Mouse (Mus musculus) forebrain, embryonic 12.5 days (tissue): ENCODE data around the gene Zbtb8b. TPM values are rescaled to one million over a fixed set of nuclear protein-coding genes. Genes with fewer than 3 reads are reported as not detected.
A peak's percentile ranks its signal among the peaks of the same experiment; 100 is the strongest.
"Not testable (repeated sequence)": the region's sequence is repeated elsewhere in the genome, so short reads cannot be mapped to it uniquely, and the experiment has no call there.

ENCODE experiments used
- ATAC-seq: fragments of 200-750 bp; cut with Nextera tagmentation; 2 replicates; pipeline ENCODE4 v1.8.0; 2017; ENCODE audit warnings: moderate TSS enrichment; ENCODE audit not compliant: low FRiP score
- H3K27ac ChIP-seq: fragments of 300-500 bp; sonication (generic); 2 replicates; pipeline ENCODE4 v1.5.1; 2016; ENCODE audit warnings: mild to moderate bottlenecking
- H3K27me3 ChIP-seq: fragments of 300-500 bp; sonication (generic); 2 replicates; pipeline ENCODE4 v1.6.1; 2016; ENCODE audit warnings: mild to moderate bottlenecking
- H3K36me3 ChIP-seq: fragments of 300-500 bp; sonication (generic); replicated peaks from 2 replicates; pipeline ENCODE4 v1.6.1; 2016; ENCODE audit warnings: mild to moderate bottlenecking
- H3K4me1 ChIP-seq: fragments of 300-500 bp; sonication (generic); 2 replicates; pipeline ENCODE4 v1.6.1; 2016
- H3K4me2 ChIP-seq: fragments of 300-500 bp; sonication (generic); 2 replicates; pipeline ENCODE4 v1.6.1; 2016; ENCODE audit warnings: mild to moderate bottlenecking, moderate library complexity
- H3K4me3 ChIP-seq: fragments of 300-500 bp; sonication (generic); replicated peaks from 2 replicates; pipeline ENCODE4 v1.5.1; 2016; ENCODE audit warnings: mild to moderate bottlenecking
- H3K9ac ChIP-seq: fragments of 300-500 bp; sonication (generic); 2 replicates; pipeline ENCODE4 v1.6.1; 2016; ENCODE audit warnings: mild to moderate bottlenecking
- H3K9me3 ChIP-seq: fragments of 300-500 bp; sonication (generic); 2 replicates; pipeline ENCODE4 v1.6.1; 2016
- WGBS: fragments of 180-500 bp; shearing (Covaris S2); methylation state at CpG from one replicate; pipeline ENCODE4 v1.1.7; 2016; 5-methylcytosine and 5-hydroxymethylcytosine counted together
- polyA plus RNA-seq: library from polyadenylated mRNA; unstranded; fragments of >200 nt; fragmentation: Nextera tagmentation; extraction: Ambion mirVana; gene quantifications from 2 replicates; pipeline ENCODE4 v1.2.1, GENCODE M21; 2016

Gene Zbtb8b
- polyA plus RNA-seq, 1 experiment from 2014 or later = 3.2 TPM

DNA sequence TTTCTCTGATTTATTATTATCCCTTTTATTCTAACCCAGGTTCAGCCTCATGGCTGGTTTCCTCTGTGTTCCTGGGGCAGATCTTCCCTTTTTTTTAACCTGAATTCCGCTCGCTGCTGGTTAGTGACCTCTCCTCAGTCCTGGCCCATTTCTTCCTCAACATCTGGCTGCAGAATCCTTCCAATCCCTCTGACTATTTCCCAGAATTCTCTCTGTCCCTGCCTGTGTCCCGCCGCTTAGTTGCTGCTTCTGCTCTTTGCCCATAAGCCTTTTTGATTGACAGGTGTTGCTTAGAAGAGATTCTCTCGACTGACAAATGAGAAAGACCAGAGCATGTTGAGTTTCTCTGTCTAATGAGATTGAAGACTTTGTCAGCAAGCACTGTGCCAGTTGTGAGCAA, 15.5 kb upstream of the Zbtb8b start:
- Histone ChIP-seq H3K4me1 (peaks cover 4% of the 10 kb centered on the region; the same call in 1 of the 2 replicates), H3K9me3 (no peaks in the 10 kb centered on the region), H3K27me3 (no peaks in the 10 kb centered on the region), H3K36me3 (no peaks in the 10 kb centered on the region), H3K27ac (no peak overlapping the region), H3K4me2 (no peak overlapping the region), H3K9ac (no peak overlapping the region), H3K4me3 (no peak overlapping the region)
- 58% methylated on average over 5 of the region's 5 CpGs for WGBS
- no peak for ATAC-seq

GRCm38 (mm10) chr4:129455265-129455664, 14.6 kb upstream of the Zbtb8b start:
- H3K4me2 ChIP-seq = no peak overlapping the region
- H3K27me3 ChIP-seq = no peaks in the 10 kb centered on the region
- peak; percentile 79 for ATAC-seq
- no peaks in the 10 kb centered on the region for H3K36me3 ChIP-seq
- H3K27ac ChIP-seq = no peak overlapping the region
- no peaks in the 10 kb centered on the region for H3K9me3 ChIP-seq
- H3K9ac ChIP-seq = no peak overlapping the region
- 1% methylated on average over 5 of the region's 5 CpGs for WGBS
- no peaks in the 10 kb centered on the region for H3K4me1 ChIP-seq
- no peak overlapping the region for H3K4me3 ChIP-seq

GRCm38 (mm10) chr4:129451471-129452169, 11.0 kb upstream of the Zbtb8b start:
- no peak for ATAC-seq
- Histone ChIP-seq H3K9ac (no peak overlapping the region), H3K27ac (no peak overlapping the region), H3K4me1 (no peaks in the 10 kb centered on the region), H3K27me3 (no peaks in the 10 kb centered on the region), H3K9me3 (no peaks in the 10 kb centered on the region), H3K4me3 (no peak overlapping the region), H3K36me3 (no peaks in the 10 kb centered on the region), H3K4me2 (no peak overlapping the region)
- 89% methylated on average over 15 of the region's 15 CpGs for WGBS

DNA sequence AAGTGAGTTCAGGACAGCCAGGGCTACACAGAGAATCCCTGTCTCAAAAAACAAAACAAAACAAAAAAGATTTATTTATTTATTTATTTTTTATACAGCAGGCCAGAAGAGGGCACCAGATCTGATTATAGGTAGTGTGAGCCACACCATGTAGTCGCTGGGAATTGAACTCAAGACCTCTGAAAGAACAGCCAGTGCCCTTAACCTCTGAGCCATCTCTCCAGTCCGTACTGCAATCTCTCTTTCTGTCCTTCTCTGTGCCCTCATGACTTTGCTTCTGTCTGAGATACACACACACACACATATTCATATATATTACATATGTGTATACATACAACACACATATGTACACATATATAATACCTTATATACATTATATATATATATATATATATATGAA, 10.2 kb upstream of the Zbtb8b start:
- Histone ChIP-seq H3K4me2 (no peak overlapping the region), H3K9ac (no peak overlapping the region), H3K27me3 (no peaks in the 10 kb centered on the region), H3K36me3 (no peaks in the 10 kb centered on the region), H3K4me3 (no peak overlapping the region), H3K27ac (no peak overlapping the region), H3K9me3 (no peaks in the 10 kb centered on the region), H3K4me1 (no peaks in the 10 kb centered on the region)
- WGBS = 81% methylated on average over 2 of the region's 2 CpGs
- no peak for ATAC-seq

- Histone ChIP-seq H3K27me3 (no peaks in the 10 kb centered on the region), H3K4me3 (no peak overlapping the region), H3K9ac (no peak overlapping the region), H3K9me3 (no peaks in the 10 kb centered on the region), H3K4me2 (no peak overlapping the region), H3K4me1 (no peaks in the 10 kb centered on the region), H3K27ac (no peak overlapping the region), H3K36me3 (no peaks in the 10 kb centered on the region)
- 88% methylated on average over 6 of the region's 6 CpGs for WGBS
- ATAC-seq = no peak
Observed at GRCm38 (mm10) chr4:129448713-129449112, 8.1 kb upstream of the Zbtb8b start.

GRCm38 (mm10) chr4:129447778-129448563, 7.3 kb upstream of the Zbtb8b start:
- no peak overlapping the region for H3K4me3 ChIP-seq
- H3K9me3 ChIP-seq = no peaks in the 10 kb centered on the region
- no peak overlapping the region for H3K4me2 ChIP-seq
- WGBS = 80% methylated on average over 11 of the region's 11 CpGs
- ATAC-seq = no peak
- H3K9ac ChIP-seq = no peak overlapping the region
- H3K27me3 ChIP-seq = peaks cover 7% of the 10 kb centered on the region; the same call in 1 of the 2 replicates
- no peaks in the 10 kb centered on the region for H3K4me1 ChIP-seq
- no peak overlapping the region for H3K27ac ChIP-seq
- H3K36me3 ChIP-seq = no peaks in the 10 kb centered on the region

DNA sequence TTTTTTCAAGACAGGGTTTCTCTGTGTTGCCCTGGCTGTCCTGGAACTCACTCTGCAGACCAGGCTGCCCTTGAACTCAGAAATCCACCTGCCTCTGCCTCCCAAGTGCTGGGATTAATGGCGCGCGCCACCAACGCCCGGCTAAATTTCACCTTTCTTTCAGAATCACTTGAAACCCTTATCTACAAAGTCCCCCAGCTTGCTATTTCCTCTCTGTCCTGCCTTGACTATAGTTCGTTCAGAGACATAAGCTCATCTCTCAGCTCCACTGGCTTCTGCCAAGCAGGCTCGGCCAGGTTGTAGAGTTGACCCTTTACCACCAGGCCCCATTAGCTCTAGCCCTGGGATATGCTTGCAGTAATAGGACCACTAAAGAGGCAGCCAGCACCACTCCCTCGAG, 6.7 kb upstream of the Zbtb8b start:
- 84% methylated on average over 8 of the region's 8 CpGs for WGBS
- Histone ChIP-seq H3K36me3 (no peaks in the 10 kb centered on the region), H3K27me3 (peaks cover 11% of the 10 kb centered on the region), H3K9ac (no peak overlapping the region), H3K9me3 (no peaks in the 10 kb centered on the region), H3K4me1 (no peaks in the 10 kb centered on the region), H3K27ac (no peak overlapping the region), H3K4me3 (no peak overlapping the region), H3K4me2 (no peak overlapping the region)
- ATAC-seq = no peak

DNA sequence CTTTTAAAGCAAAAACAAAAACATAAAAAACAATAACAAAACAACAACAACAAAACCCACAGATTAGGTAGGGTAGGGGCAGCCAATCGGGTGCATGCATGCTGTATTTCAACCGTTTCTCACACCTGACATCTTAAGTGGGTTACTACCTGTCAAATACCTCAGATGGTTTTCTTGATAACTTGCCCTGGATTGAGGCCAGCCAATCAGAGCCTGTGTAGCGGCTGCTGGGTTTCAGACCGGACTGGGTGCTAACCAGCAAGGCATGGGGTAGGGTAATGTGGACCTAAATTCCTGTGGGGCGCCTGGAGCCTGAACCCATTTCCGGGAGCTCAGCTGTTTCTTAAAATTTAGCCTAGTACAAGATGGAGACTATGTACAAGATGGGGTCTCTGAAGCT, 492 bp upstream of the Zbtb8b start:
- H3K27me3 ChIP-seq = peaks cover 43% of the 10 kb centered on the region
- no peak overlapping the region for H3K9ac ChIP-seq
- H3K4me3 ChIP-seq = peak overlapping the region; percentile 48; the same call in 1 of the 2 replicates
- peaks cover 10% of the 10 kb centered on the region for H3K4me1 ChIP-seq
- no peak overlapping the region for H3K27ac ChIP-seq
- no peaks in the 10 kb centered on the region for H3K9me3 ChIP-seq
- ATAC-seq = 0 out of 2 replicates have a peak, but pooled peaks have one; percentile 30
- peak overlapping the region; percentile 68 for H3K4me2 ChIP-seq
- no peaks in the 10 kb centered on the region for H3K36me3 ChIP-seq
- WGBS = 26% methylated on average over 6 of the region's 6 CpGs

DNA sequence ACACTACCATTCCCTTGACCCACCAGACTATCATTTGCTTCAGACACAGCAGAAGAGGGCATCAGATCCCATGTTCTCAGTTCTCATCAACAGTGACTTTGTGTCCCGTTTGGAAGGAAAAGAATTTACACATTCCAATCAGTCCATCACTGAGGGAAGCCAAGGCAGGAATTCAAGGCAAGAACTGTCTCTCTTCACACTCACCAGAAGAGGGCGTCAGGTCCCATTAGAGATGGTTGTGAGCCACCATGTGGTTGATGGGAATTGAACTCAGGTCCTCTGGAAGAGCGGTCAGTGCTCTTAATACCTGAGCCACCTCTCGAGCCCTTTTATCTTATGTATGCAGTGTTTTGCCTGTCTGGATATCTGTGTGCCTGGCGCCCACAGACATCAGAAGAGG, 22.3 kb downstream of the Zbtb8b start:
- H3K9me3 ChIP-seq = no peaks in the 10 kb centered on the region
- H3K36me3 ChIP-seq = no peaks in the 10 kb centered on the region
- H3K4me2 ChIP-seq = no peak overlapping the region
- no peak overlapping the region for H3K9ac ChIP-seq
- no peak overlapping the region for H3K4me3 ChIP-seq
- H3K27ac ChIP-seq = no peak overlapping the region
- H3K27me3 ChIP-seq = no peaks in the 10 kb centered on the region
- 79% methylated on average over 5 of the region's 5 CpGs for WGBS
- no peaks in the 10 kb centered on the region for H3K4me1 ChIP-seq
- no peak for ATAC-seq

- H3K4me3 ChIP-seq = no peak overlapping the region
- no peak overlapping the region for H3K27ac ChIP-seq
- H3K4me2 ChIP-seq = no peak overlapping the region
- H3K9me3 ChIP-seq = no peaks in the 10 kb centered on the region
- H3K4me1 ChIP-seq = no peaks in the 10 kb centered on the region
- no peaks in the 10 kb centered on the region for H3K27me3 ChIP-seq
- WGBS = 89% methylated on average over 5 of the region's 5 CpGs
- no peaks in the 10 kb centered on the region for H3K36me3 ChIP-seq
- ATAC-seq = no peak
- H3K9ac ChIP-seq = no peak overlapping the region
Observed at GRCm38 (mm10) chr4:129416478-129416877, 24.2 kb downstream of the Zbtb8b start.

DNA sequence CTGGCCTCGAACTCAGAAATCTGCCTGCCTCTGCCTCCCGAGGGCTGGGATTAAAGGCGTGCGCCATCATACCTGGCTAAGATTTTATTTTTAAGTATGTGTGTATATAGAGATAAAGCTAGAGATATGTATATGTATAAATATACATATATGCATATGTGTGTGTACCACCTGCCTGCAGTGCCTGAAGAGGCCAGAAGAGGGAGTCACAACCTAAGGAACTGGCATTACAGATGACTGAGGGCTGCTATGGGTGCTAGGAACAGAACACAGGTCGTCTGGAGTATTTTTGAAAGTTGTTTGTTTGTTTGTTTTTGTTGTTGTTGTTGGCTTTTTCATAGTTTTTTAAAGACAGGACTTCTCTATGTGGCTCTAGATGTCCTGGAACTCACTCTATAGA, 24.8 kb downstream of the Zbtb8b start:
- Histone ChIP-seq H3K36me3 (no peaks in the 10 kb centered on the region), H3K4me1 (no peaks in the 10 kb centered on the region), H3K27ac (no peak overlapping the region), H3K9me3 (no peaks in the 10 kb centered on the region), H3K27me3 (no peaks in the 10 kb centered on the region), H3K4me3 (no peak overlapping the region), H3K4me2 (no peak overlapping the region), H3K9ac (no peak overlapping the region)
- ATAC-seq = no peak
- WGBS = 89% methylated on average over 5 of the region's 5 CpGs

GRCm38 (mm10) chr4:129410991-129411390, 29.7 kb downstream of the Zbtb8b start:
- Histone ChIP-seq H3K4me3 (no peak overlapping the region), H3K4me2 (no peak overlapping the region), H3K9me3 (no peaks in the 10 kb centered on the region), H3K27ac (no peak overlapping the region), H3K27me3 (0 out of 2 replicates have a peak, but pooled peaks cover 11% of the 10 kb centered on the region), H3K36me3 (no peaks in the 10 kb centered on the region), H3K9ac (no peak overlapping the region), H3K4me1 (no peaks in the 10 kb centered on the region)
- no peak for ATAC-seq

- H3K27me3 ChIP-seq = peaks cover 14% of the 10 kb centered on the region
- H3K9me3 ChIP-seq, H3K4me3 ChIP-seq, H3K4me2 ChIP-seq, H3K27ac ChIP-seq, H3K4me1 ChIP-seq, H3K9ac ChIP-seq, H3K36me3 ChIP-seq, ATAC-seq: not testable (repeated sequence)
- 84% methylated on average over 3 of the region's 3 CpGs for WGBS
Observed at GRCm38 (mm10) chr4:129410532-129410931, 30.1 kb downstream of the Zbtb8b start.
